Mouse (Mus musculus) thymus, postnatal 0 days (tissue): Measurements from ENCODE around the gene Ksr1. TPM values are rescaled to one million over a fixed set of nuclear protein-coding genes. Genes with fewer than 3 reads are reported as not detected.

ENCODE experiments used
- DNase-seq: peaks from one replicate; pipeline ENCODE4 v3.0.0-alpha.2; 2015; ENCODE audit warnings: low spot score
- polyA plus RNA-seq: library from polyadenylated mRNA; unstranded; fragments of >200 nt; fragmentation: Nextera tagmentation; extraction: Ambion mirVana; gene quantifications from 2 replicates; pipeline ENCODE4 v1.2.1, GENCODE M21; 2015

Ksr1 gene
- polyA plus RNA-seq, 1 experiment from 2014 or later: 2.7 TPM

- no peak for DNase-seq
Observed at GRCm38 (mm10) chr11:79067172-79067571, 79.0 kb downstream of the Ksr1 start.

DNA sequence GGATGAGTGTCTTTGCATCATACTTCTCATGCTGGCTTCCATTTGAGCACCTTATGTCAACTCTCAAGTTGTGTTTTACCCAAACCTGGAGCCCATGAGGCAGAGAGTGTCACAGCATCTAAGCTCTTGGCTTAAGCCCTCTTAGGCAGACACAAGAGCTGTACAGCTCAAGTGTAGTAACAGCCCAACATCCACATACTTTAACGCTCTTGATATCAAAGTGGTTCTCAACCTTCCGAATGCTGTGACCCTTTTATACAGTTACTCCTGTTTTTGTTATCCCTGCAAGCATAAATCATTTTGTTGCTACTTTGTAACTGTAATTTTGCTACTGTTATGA is 80.0 kb downstream of the Ksr1 start:
- DNase-seq: no peak

DNA sequence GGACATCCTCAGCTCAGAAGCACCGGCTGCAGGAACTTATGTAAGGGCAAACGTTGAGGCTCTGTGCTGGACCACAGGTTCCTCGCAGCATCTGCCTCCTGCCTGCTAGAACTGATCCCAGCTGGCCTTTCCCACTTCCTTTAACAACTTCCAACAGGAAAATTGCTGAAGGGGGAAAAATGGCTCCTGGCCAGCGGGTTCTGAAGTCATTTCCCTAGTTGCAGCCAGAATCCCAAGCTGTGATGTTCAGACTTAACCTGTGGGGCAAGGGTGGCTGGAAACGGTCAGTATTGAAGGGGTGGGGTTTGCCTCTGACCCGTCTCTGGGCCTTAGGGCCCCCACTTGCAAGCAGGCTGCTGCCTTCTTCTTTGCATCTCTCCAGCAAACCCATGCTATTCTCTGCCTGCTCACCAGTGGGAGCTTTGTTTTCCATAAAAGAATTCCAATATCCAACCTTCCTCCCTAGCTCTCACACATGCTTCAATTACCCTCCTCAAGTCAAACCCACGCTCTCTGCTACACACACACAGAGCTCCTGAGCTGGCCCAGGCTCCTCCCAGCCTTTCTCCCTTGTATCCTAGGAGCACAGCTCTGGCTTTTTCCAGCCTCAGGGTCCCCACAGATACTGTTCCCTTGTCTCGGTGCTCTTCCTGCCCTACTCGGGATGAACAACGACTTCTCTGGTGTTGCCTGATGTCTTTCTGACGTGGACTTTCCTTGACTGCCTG is 80.6 kb downstream of the Ksr1 start:
- no peak for DNase-seq

DNA sequence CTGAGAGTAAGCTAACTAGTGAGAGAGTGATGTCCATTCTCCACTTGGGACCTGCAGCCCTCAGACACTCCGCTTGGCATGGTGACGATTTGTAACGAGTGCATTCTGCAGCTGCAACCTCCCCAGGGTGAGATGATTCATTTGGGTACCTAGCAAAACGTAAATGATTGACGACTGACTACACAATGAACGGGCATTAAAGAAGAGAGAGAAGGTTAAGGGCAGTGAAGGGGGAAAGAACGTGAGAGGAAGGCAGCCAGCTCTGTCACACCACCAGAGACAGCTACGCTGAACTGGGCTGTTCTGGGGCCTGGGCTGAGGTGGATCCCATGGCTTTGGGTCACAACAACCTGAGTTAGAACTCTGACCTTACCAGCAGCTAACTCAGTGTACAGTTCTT is 81.9 kb downstream of the Ksr1 start:
- no peak for DNase-seq

GRCm38 (mm10) chr11:79063616-79064015 is 82.6 kb downstream of the Ksr1 start:
- DNase-seq: no peak

- no peak for DNase-seq
Observed at GRCm38 (mm10) chr11:79062897-79063296, 83.3 kb downstream of the Ksr1 start.

GRCm38 (mm10) chr11:79061839-79062238 is 84.4 kb downstream of the Ksr1 start:
- no peak for DNase-seq

GRCm38 (mm10) chr11:79059850-79060249 is 86.4 kb downstream of the Ksr1 start:
- DNase-seq: no peak

DNA sequence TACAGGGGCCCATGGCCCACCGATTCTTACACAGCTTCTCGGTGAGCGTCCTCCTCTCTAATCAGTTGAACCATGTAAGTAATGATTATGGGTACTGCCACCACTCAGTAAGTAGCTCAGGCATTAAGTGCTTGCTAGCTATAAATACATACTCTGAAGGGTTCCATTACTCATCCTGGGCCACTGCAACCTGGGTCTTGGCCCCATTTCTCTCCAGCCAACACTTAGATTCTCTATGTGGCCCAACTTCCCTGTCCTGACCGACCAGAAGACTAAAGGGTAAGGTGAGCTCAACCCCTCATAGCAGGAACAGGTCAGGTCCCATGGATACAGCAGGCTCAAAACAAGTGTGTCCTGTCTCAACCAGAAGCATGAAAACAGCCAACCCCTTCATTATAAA is 87.1 kb downstream of the Ksr1 start:
- no peak for DNase-seq

GRCm38 (mm10) chr11:79058610-79059009 is 87.6 kb downstream of the Ksr1 start:
- DNase-seq: no peak

- DNase-seq: no peak
Observed at GRCm38 (mm10) chr11:79057809-79058208, 88.4 kb downstream of the Ksr1 start.

- DNase-seq: peak; percentile 37
Observed at GRCm38 (mm10) chr11:79056891-79057290, 89.3 kb downstream of the Ksr1 start.

GRCm38 (mm10) chr11:79056027-79056426 is 90.2 kb downstream of the Ksr1 start:
- no peak for DNase-seq

DNA sequence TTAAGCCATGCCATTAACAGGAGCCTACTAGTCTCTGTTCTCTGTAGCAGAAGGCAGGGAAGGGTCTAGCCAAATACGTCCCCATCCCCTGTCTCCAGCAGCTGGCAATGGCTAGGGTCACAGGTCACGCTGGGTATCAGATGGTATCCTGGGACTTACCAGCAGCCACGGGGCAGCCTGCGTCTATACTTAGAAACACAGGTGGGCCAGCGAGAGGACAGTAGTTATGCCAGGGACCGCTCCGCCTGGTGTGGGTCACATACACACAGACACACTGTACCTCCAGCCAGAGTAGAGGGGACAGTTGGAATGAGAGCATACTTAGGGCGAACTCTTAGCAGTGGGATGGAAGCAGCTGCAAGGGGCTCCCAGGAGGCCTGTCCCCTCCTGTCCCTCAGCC is 91.0 kb downstream of the Ksr1 start:
- no peak for DNase-seq

- DNase-seq: no peak
Observed at GRCm38 (mm10) chr11:79054161-79055152, 91.8 kb downstream of the Ksr1 start.

DNA sequence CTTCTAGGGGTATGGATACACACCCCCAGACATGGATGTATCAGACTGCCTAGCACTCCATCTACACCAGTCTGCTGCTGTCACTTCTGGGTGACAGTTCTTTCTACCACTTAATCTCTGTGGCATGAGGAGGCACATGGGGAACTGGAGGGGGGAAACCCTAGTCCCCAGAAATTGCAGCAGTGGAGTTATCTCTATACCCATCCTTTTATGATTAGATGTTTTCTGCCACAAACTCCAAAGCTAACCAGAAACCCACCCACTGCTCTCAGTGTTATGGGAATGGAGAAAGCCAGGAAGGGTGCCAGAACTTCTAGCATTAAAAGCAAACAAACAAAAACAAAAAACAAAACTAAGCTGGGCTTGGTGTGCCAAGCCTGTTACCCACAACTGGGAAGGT is 92.8 kb downstream of the Ksr1 start:
- DNase-seq: no peak

DNA sequence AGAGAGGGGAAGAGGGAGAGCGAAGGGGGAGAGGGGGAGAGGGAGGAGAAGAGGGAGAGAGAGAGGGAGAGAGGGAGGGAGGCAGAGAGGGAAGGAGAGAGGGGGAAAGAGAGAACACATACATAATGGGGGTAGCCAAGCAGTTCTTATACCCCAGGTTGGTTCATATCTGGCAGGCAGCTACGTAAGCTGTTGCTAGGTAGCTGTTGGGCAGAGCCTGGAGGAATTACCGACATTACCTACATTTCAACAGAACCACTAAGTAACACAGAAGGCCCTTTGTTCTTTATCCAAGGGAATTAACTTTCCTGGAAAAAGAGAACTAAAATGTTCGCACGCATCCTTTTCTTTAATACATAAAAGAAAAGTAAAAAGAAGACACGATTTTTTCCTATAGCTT is 93.4 kb downstream of the Ksr1 start:
- no peak for DNase-seq

DNA sequence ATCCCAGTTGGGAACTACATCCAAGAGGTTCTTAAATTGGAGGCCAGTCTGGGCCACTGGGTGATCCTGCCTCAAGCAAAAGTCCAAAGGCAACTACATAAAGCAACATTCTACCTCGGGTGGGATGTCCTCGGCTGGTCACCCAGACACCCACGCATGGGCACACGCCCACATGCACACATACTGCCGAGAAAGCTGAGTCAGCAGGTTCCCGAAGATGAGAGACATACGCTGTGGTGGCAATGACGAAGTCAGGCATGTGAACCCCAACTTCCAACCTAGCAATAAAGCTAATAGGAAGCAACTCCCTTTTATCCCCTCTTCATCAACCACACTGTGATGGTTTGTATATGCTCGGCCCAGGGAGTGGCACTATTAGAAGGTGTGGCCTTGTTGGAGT is 94.7 kb downstream of the Ksr1 start:
- no peak for DNase-seq

DNA sequence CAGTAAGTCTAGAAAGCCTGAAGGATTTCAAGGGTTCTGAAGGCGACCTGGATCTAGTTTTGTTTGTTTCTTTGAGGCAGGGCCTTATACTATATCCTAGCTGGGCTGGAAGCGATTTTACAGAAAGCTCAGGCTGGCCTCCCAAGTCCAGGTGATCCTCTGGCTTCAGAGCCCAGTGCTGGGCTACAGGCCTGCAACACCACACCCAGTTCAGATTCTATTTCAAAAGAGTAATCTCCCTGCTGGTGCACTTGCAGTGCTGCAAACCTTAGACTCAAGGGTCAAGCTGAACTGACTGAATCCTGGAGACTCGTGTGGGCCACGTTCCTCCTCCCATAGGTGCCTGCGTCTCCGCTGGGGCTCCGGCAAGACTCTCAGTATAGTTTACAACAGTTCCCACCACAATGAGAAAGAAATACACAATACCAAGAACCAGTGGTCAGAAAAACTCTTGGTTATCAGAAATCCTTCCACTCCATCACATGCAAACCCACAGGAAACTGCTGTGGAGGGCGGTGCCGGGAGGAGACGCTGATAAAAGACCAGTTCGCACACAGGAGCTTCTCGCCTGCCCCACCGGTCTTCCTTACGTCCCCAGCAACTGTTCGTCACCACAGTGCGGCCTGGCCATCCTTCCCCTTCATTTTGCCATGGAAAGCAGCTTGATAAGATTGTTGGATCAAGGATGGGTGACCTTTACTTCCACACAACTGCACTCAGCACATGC is 95.3 kb downstream of the Ksr1 start:
- DNase-seq: no peak

GRCm38 (mm10) chr11:79048906-79049305 is 97.3 kb downstream of the Ksr1 start:
- no peak for DNase-seq

DNA sequence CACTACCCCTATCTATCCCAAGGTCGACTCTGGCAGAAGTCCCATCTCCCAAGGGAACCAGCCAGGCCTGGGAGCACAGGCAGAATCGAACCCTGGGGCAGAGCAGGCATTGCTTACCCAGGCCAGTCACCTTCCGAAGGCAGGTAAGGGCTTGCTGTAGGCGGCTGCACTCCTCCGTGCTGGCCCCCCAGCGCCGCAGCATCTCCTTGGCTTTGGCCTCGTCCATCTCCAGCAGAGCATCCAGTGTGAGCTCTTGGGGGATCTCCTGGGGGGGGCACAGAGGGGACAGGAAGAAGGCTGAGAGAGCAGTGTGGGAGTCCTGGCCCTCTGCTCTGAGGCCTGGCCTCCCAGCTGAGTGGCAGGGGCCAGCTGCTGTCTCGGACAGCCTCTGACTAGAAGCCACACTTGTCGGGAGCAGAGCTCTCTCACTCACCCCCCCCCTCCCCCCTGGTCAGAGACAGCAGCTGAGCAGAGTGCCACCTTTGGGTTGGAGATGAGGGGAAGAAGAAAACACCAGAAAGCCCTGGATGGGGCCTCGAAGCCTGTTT is 99.0 kb downstream of the Ksr1 start:
- DNase-seq: no peak
